Mouse (Mus musculus): ENCODE data around the gene AU022252.

GRCm38 (mm10) chr4:119180133-119180707, 52.3 kb downstream of the AU022252 start:
- TF ChIP-seq CTCF (IDR thresholded peaks at IDR 0.05; ENCODE audit: borderline replicate concordance, insufficient read depth, low read depth, low read length): no peak
- TF ChIP-seq POLR2A (IDR thresholded peaks at IDR 0.05; ENCODE audit: borderline replicate concordance, insufficient read depth, low read length): no peak
